Mouse (Mus musculus) CH12.LX (cell line): ENCODE measurements around the gene Tmem246.

Source experiments
- ELF1 ChIP-seq: IDR thresholded peaks from 2 replicates; pipeline ENCODE4 v1.6.1; 2014; ENCODE audit warnings: low read depth, mild to moderate bottlenecking, inconsistent platforms, low read length, improper control_type of control experiment
- USF1 ChIP-seq: IDR thresholded peaks from 2 replicates; pipeline ENCODE4 v1.6.1; 2014; ENCODE audit warnings: low read depth, mild to moderate bottlenecking, inconsistent platforms, low read length, improper control_type of control experiment

GRCm38 (mm10) chr4:49583965-49584831 is 13.5 kb downstream of the Tmem246 start:
- no peak for TF ChIP-seq USF1
- TF ChIP-seq ELF1 = no peak
